Mouse (Mus musculus): Measurements from ENCODE around the gene Tbc1d20. TPM values are rescaled to one million over a fixed set of nuclear protein-coding genes. Genes with fewer than 3 reads are reported as not detected.

Gene Tbc1d20
- total and polyA plus RNA-seq, 2 experiments from 2014 or later: 26.9 to 57.1 TPM

DNA sequence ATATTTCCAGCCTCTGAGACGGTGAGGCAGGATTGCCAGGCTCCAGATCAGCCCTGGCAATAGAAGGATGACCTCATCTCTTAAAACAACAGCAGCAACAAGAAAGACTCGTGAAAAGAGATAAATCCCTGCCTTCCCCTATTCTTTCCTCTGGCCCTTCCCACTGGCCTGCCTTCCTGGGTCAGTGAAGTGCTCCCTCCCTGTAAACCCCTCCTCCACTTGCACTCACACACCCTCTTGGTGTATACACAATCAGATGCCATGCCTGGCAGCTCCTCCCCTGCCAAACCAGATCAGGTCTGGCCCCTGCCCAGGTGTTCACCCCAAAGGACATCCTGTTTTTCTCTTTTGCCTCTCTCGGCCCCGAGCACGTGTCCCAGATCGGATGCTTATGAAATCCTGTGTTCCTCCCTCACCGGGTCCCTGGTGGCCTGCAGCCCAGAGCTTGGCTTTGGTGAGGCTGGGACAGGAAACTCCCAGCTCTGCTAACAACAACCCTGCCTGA lies 66.7 kb downstream of the Tbc1d20 start:
- WGBS: 57% methylated on average over 7 of the region's 7 CpGs
- H3K9ac ChIP-seq (replicated peaks; ENCODE audit: low read length, poor library complexity, severe bottlenecking): no peak overlapping the region
- H3K27ac ChIP-seq (ENCODE audit: low read depth, low read length): no peak overlapping the region
- H3K27me3 ChIP-seq (ENCODE audit: insufficient read depth, low read length): no peaks in the 10 kb centered on the region
- no peaks in the 10 kb centered on the region for H3K36me3 ChIP-seq (ENCODE audit: insufficient read depth, low read length)
- ATAC-seq (ENCODE audit: low FRiP score): no peak
- no peaks in the 10 kb centered on the region for H3K9me3 ChIP-seq (ENCODE audit: low read length)
- no peaks in the 10 kb centered on the region for H3K4me1 ChIP-seq (ENCODE audit: insufficient read depth, low read length)
- H3K4me2 ChIP-seq (ENCODE audit: low read depth, low read length, poor library complexity, severe bottlenecking): no peak overlapping the region
- no peak for DNase-seq (ENCODE audit: low spot score)
- no peak for TF ChIP-seq CTCF (IDR thresholded peaks at IDR 0.05)
- H3K4me3 ChIP-seq (ENCODE audit: low read depth, low read length): no peak overlapping the region

GRCm38 (mm10) chr2:152361193-152361592 lies 67.6 kb downstream of the Tbc1d20 start:
- no peak overlapping the region for H3K4me2 ChIP-seq (ENCODE audit: low read depth, low read length, poor library complexity, severe bottlenecking)
- H3K4me1 ChIP-seq (ENCODE audit: insufficient read depth, low read length): no peaks in the 10 kb centered on the region
- H3K27me3 ChIP-seq (ENCODE audit: insufficient read depth, low read length): no peaks in the 10 kb centered on the region
- no peak overlapping the region for H3K4me3 ChIP-seq (ENCODE audit: low read depth, low read length)
- no peak for DNase-seq (ENCODE audit: low spot score)
- H3K27ac ChIP-seq (ENCODE audit: low read depth, low read length): no peak overlapping the region
- H3K9me3 ChIP-seq (ENCODE audit: low read length): no peaks in the 10 kb centered on the region
- no peak for ATAC-seq (ENCODE audit: low FRiP score)
- H3K9ac ChIP-seq (replicated peaks; ENCODE audit: low read length, poor library complexity, severe bottlenecking): no peak overlapping the region
- WGBS: 91% methylated on average over 8 of the region's 8 CpGs
- H3K36me3 ChIP-seq (ENCODE audit: insufficient read depth, low read length): no peaks in the 10 kb centered on the region
- TF ChIP-seq CTCF (IDR thresholded peaks at IDR 0.05): no peak

Other genes starting within 250 kb of the Tbc1d20 start
- 6.7 and 10.8 TPM in 2 replicates for gene Scrt2, start 212.3 kb upstream of the Tbc1d20 start, total RNA-seq (2014; rRNA removed)
- 2.2 and 2.3 TPM in 2 replicates for gene Scrt2, start 212.3 kb upstream of the Tbc1d20 start, polyA plus RNA-seq (2015; fragmentation: Nextera tagmentation; extraction: Ambion mirVana)
- gene Srxn1, start 188.3 kb upstream of the Tbc1d20 start, total RNA-seq (2014; rRNA removed): 24.5 and 46.1 TPM in 2 replicates
- 24.8 and 29.5 TPM in 2 replicates for gene Srxn1, start 188.3 kb upstream of the Tbc1d20 start, polyA plus RNA-seq (2015; fragmentation: Nextera tagmentation; extraction: Ambion mirVana)
- gene Tcf15, start 150.3 kb upstream of the Tbc1d20 start, total RNA-seq (2014; rRNA removed): 2.7 TPM in 1 of 2 replicates, not detected in the other
- gene Tcf15, start 150.3 kb upstream of the Tbc1d20 start, polyA plus RNA-seq (2015; fragmentation: Nextera tagmentation; extraction: Ambion mirVana): 0.58 and 0.90 TPM in 2 replicates
- 156 and 161 TPM in 2 replicates for gene Csnk2a1, start 67.0 kb upstream of the Tbc1d20 start, total RNA-seq (2014; rRNA removed)
- 101 and 106 TPM in 2 replicates for gene Csnk2a1, start 67.0 kb upstream of the Tbc1d20 start, polyA plus RNA-seq (2015; fragmentation: Nextera tagmentation; extraction: Ambion mirVana)
- 117 and 118 TPM in 2 replicates for gene Rbck1, start 38.8 kb downstream of the Tbc1d20 start, total RNA-seq (2014; rRNA removed)
- 90.5 and 92.0 TPM in 2 replicates for gene Rbck1, start 38.8 kb downstream of the Tbc1d20 start, polyA plus RNA-seq (2015; fragmentation: Nextera tagmentation; extraction: Ambion mirVana)
- 3.0 and 4.2 TPM in 2 replicates for gene Trib3, start 50.2 kb downstream of the Tbc1d20 start, total RNA-seq (2014; rRNA removed)
- gene Trib3, start 50.2 kb downstream of the Tbc1d20 start, polyA plus RNA-seq (2015; fragmentation: Nextera tagmentation; extraction: Ambion mirVana): 3.0 and 3.4 TPM in 2 replicates
- 72.5 and 80.2 TPM in 2 replicates for gene Nrsn2, start 82.8 kb downstream of the Tbc1d20 start, total RNA-seq (2014; rRNA removed)
- gene Nrsn2, start 82.8 kb downstream of the Tbc1d20 start, polyA plus RNA-seq (2015; fragmentation: Nextera tagmentation; extraction: Ambion mirVana): 103 and 111 TPM in 2 replicates
- 45.3 and 55.7 TPM in 2 replicates for gene Sox12, start 104.2 kb downstream of the Tbc1d20 start, total RNA-seq (2014; rRNA removed)
- 9.4 and 10.8 TPM in 2 replicates for gene Sox12, start 104.2 kb downstream of the Tbc1d20 start, polyA plus RNA-seq (2015; fragmentation: Nextera tagmentation; extraction: Ambion mirVana)
- gene Zcchc3, start 121.2 kb downstream of the Tbc1d20 start, total RNA-seq (2014; rRNA removed): 15.1 and 15.2 TPM in 2 replicates
- 13.9 and 16.6 TPM in 2 replicates for gene Zcchc3, start 121.2 kb downstream of the Tbc1d20 start, polyA plus RNA-seq (2015; fragmentation: Nextera tagmentation; extraction: Ambion mirVana)
- 0.94 and 1.8 TPM in 2 replicates for gene 6820408C15Rik, start 121.8 kb downstream of the Tbc1d20 start, total RNA-seq (2014; rRNA removed)
- 3.3 and 4.9 TPM in 2 replicates for gene 6820408C15Rik, start 121.8 kb downstream of the Tbc1d20 start, polyA plus RNA-seq (2015; fragmentation: Nextera tagmentation; extraction: Ambion mirVana)
- gene Defb23, start 170.8 kb downstream of the Tbc1d20 start, total RNA-seq (2014; rRNA removed): not detected in 2 replicates
- gene Defb23, start 170.8 kb downstream of the Tbc1d20 start, polyA plus RNA-seq (2015; fragmentation: Nextera tagmentation; extraction: Ambion mirVana): not detected in 2 replicates
- not detected in 2 replicates for gene Defb20, start 183.2 kb downstream of the Tbc1d20 start, total RNA-seq (2014; rRNA removed)
- not detected in 2 replicates for gene Defb20, start 183.2 kb downstream of the Tbc1d20 start, polyA plus RNA-seq (2015; fragmentation: Nextera tagmentation; extraction: Ambion mirVana)
- not detected in 2 replicates for gene Defb22, start 196.3 kb downstream of the Tbc1d20 start, total RNA-seq (2014; rRNA removed)
- not detected in 2 replicates for gene Defb22, start 196.3 kb downstream of the Tbc1d20 start, polyA plus RNA-seq (2015; fragmentation: Nextera tagmentation; extraction: Ambion mirVana)
- not detected in 2 replicates for gene Defb26, start 217.9 kb downstream of the Tbc1d20 start, total RNA-seq (2014; rRNA removed)
- gene Defb26, start 217.9 kb downstream of the Tbc1d20 start, polyA plus RNA-seq (2015; fragmentation: Nextera tagmentation; extraction: Ambion mirVana): not detected in 2 replicates
- gene Defb28, start 224.4 kb downstream of the Tbc1d20 start, total RNA-seq (2014; rRNA removed): not detected in 2 replicates
- not detected in 2 replicates for gene Defb28, start 224.4 kb downstream of the Tbc1d20 start, polyA plus RNA-seq (2015; fragmentation: Nextera tagmentation; extraction: Ambion mirVana)
- not detected in 2 replicates for gene Defb29, start 246.3 kb downstream of the Tbc1d20 start, total RNA-seq (2014; rRNA removed)
- not detected in 2 replicates for gene Defb29, start 246.3 kb downstream of the Tbc1d20 start, polyA plus RNA-seq (2015; fragmentation: Nextera tagmentation; extraction: Ambion mirVana)

Measured in midbrain, postnatal 0 days (tissue).